Mouse (Mus musculus): ENCODE results near the gene Cadps.
"Not testable (repeated sequence)": the region's sequence is repeated elsewhere in the genome, so short reads cannot be mapped to it uniquely, and the experiment has no call there.

Gene Cadps

GRCm38 (mm10) chr14:12591829-12592228, 231.1 kb downstream of the Cadps start:
- DNase-seq (ENCODE audit: low read depth, low spot score), result no peak

GRCm38 (mm10) chr14:12583536-12583935, 239.3 kb downstream of the Cadps start:
- DNase-seq (ENCODE audit: low read depth, low spot score), result no peak

GRCm38 (mm10) chr14:12581657-12582056, 241.2 kb downstream of the Cadps start:
- no peak for DNase-seq (ENCODE audit: low read depth, low spot score)

- DNase-seq (ENCODE audit: low read depth, low spot score), result no peak
Measured at GRCm38 (mm10) chr14:12580786-12581185, 242.1 kb downstream of the Cadps start.

GRCm38 (mm10) chr14:12578156-12578555, 244.7 kb downstream of the Cadps start:
- no peak for DNase-seq (ENCODE audit: low read depth, low spot score)

- no peak for DNase-seq (ENCODE audit: low read depth, low spot score)
Measured at GRCm38 (mm10) chr14:12577475-12578140, 245.3 kb downstream of the Cadps start.

GRCm38 (mm10) chr14:12575105-12575504, 247.8 kb downstream of the Cadps start:
- peak; percentile 3 for DNase-seq (ENCODE audit: low read depth, low spot score)

GRCm38 (mm10) chr14:12574336-12574735, 248.5 kb downstream of the Cadps start:
- DNase-seq (ENCODE audit: low read depth, low spot score), result no peak

GRCm38 (mm10) chr14:12561730-12562129, 261.1 kb downstream of the Cadps start:
- not testable (repeated sequence) for DNase-seq (ENCODE audit: low read depth, low spot score)

GRCm38 (mm10) chr14:12560233-12560577, 262.7 kb downstream of the Cadps start:
- no peak for DNase-seq (ENCODE audit: low read depth, low spot score)

- DNase-seq (ENCODE audit: low read depth, low spot score), result no peak
Measured at GRCm38 (mm10) chr14:12559574-12560232, 263.2 kb downstream of the Cadps start.

GRCm38 (mm10) chr14:12558920-12559573, 263.8 kb downstream of the Cadps start:
- no peak for DNase-seq (ENCODE audit: low read depth, low spot score)

- DNase-seq (ENCODE audit: low read depth, low spot score), result no peak
Measured at GRCm38 (mm10) chr14:12554486-12554885, 268.4 kb downstream of the Cadps start.

- DNase-seq (ENCODE audit: low read depth, low spot score), result no peak
Measured at GRCm38 (mm10) chr14:12551353-12551752, 271.5 kb downstream of the Cadps start.

- DNase-seq (ENCODE audit: low read depth, low spot score), result no peak
Measured at GRCm38 (mm10) chr14:12550931-12551330, 271.9 kb downstream of the Cadps start.

- no peak for DNase-seq (ENCODE audit: low read depth, low spot score)
Measured at GRCm38 (mm10) chr14:12549290-12549689, 273.6 kb downstream of the Cadps start.

GRCm38 (mm10) chr14:12547496-12547895, 275.4 kb downstream of the Cadps start:
- no peak for DNase-seq (ENCODE audit: low read depth, low spot score)

GRCm38 (mm10) chr14:12541733-12542132, 281.1 kb downstream of the Cadps start:
- no peak for DNase-seq (ENCODE audit: low read depth, low spot score)

- DNase-seq (ENCODE audit: low read depth, low spot score), result no peak
Measured at GRCm38 (mm10) chr14:12539071-12539470, 283.8 kb downstream of the Cadps start.

- no peak for DNase-seq (ENCODE audit: low read depth, low spot score)
Measured at GRCm38 (mm10) chr14:12531101-12531500, 291.8 kb downstream of the Cadps start.

- DNase-seq (ENCODE audit: low read depth, low spot score), result no peak
Measured at GRCm38 (mm10) chr14:12530554-12530953, 292.3 kb downstream of the Cadps start.

- DNase-seq (ENCODE audit: low read depth, low spot score), result no peak
Measured at GRCm38 (mm10) chr14:12529961-12530542, 292.8 kb downstream of the Cadps start.

GRCm38 (mm10) chr14:12527296-12527695, 295.6 kb downstream of the Cadps start:
- no peak for DNase-seq (ENCODE audit: low read depth, low spot score)
